ENCODE assay signal across 24 mouse cellular contexts in the genomic region with DNA sequence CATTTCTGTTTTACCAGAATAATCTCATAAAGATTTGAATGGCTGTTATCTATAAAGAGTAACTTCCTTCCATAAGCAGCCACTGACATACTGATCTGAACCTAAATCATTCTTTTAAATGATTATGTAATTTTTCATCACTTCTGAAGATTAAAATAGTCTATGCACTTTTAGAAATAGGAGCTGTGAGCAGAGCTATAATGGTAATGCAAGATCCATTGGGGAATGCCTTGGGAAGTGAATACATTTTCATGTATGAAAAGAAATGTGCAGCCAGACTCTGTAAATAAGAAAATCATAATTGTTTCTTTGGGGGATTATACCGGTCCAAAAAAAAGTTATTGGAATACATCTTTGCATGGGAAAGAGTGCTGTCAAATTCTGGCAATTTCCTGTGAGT. TPM values are rescaled to one million over a fixed set of nuclear protein-coding genes. Genes with fewer than 3 reads are reported as not detected.
"Had no signal": no experiment of that assay in that cellular context is flagged by ENCODE, and none has a peak within 500 bp of the region (broad histone marks: within the 10 kb centered on the region; RNA-seq: fewer than 3 reads in every experiment).

No protein-coding gene starts in this region.

- DNase-seq: cerebellum, adult 8-10 months; cerebellum, adult 9-10 months; cerebellum, adult 9-11 months; cerebellum, postnatal 10 days; cerebellum, postnatal 14 days; cerebellum, postnatal 25 days; cerebellum, postnatal 36 days; embryo, embryonic 11 days; forebrain, postnatal 0 days; gastrocnemius, adult 2 months; gastrocnemius, postnatal 10 days; gastrocnemius, postnatal 14 days; gastrocnemius, postnatal 25 days; gastrocnemius, postnatal 36 days; heart, adult 11 months; heart, adult 18-20 months; heart, adult 2 months had no signal

- ATAC-seq: forebrain, embryonic 13.5 days; forebrain, embryonic 14.5 days; forebrain, embryonic 15.5 days; forebrain, embryonic 16.5 days; forebrain, postnatal 0 days had no signal

RNA-seq across cellular contexts. Expression of a gene that starts 19.7 kb away (rescaled TPM):
- total RNA-seq: common myeloid progenitor, adult 5-6 weeks; granulocyte monocyte progenitor cell, adult 5-6 weeks; heart, adult 2 months; heart, adult 8-10 months had no signal
